Mouse (Mus musculus) megakaryocyte, embryonic 14.5 days (primary cell): ENCODE data around the gene Jam2.

Experiments
- FLI1 ChIP-seq: IDR thresholded peaks from 2 replicates; pipeline ENCODE4 v1.6.1; 2012; ENCODE audit warnings: low read length, inconsistent platforms, mixed read lengths
- GATA1 ChIP-seq: IDR thresholded peaks from 3 replicates; pipeline ENCODE4 v1.6.1; 2012; ENCODE audit warnings: mixed read lengths, low read length, inconsistent platforms, borderline replicate concordance

- no peak for TF ChIP-seq GATA1
- no peak for TF ChIP-seq FLI1
Measured at GRCm38 (mm10) chr16:84770891-84771290, 3.0 kb upstream of the Jam2 start.
